Mouse (Mus musculus) macrophage (primary cell): Measurements from ENCODE around the gene Vmn2r75. TPM values are rescaled to one million over a fixed set of nuclear protein-coding genes. Genes with fewer than 3 reads are reported as not detected.
"Not testable (repeated sequence)": the region's sequence is repeated elsewhere in the genome, so short reads cannot be mapped to it uniquely, and the experiment has no call there.

Source experiments
- H3K27ac ChIP-seq: fragments of 350-480 bp; formaldehyde crosslinking; 2 replicates; pipeline ENCODE4 v1.9.0; 2021
- H3K36me3 ChIP-seq: fragments of 350-480 bp; formaldehyde crosslinking; 2 replicates; pipeline ENCODE4 v1.9.0; 2021; ENCODE audit errors: inconsistent target
- H3K4me3 ChIP-seq: fragments of 350-480 bp; formaldehyde crosslinking; 2 replicates; pipeline ENCODE4 v1.9.0; 2021; ENCODE audit errors: inconsistent target
- H3K79me2 ChIP-seq: fragments of 350-480 bp; formaldehyde crosslinking; 2 replicates; pipeline ENCODE4 v1.9.0; 2021; ENCODE audit errors: inconsistent target
- WGBS: methylation state at CpG from one replicate; pipeline ENCODE4 v1.1.7; 2026; ENCODE audit warnings: inconsistent platforms; ENCODE audit not compliant: missing documents; 5-methylcytosine and 5-hydroxymethylcytosine counted together
- polyA plus RNA-seq: library from polyadenylated mRNA; stranded (reverse); fragments of 250-400 nt; gene quantifications from 3 replicates; pipeline ENCODE4 v1.2.4, GENCODE M21; 2018; ENCODE audit warnings: inconsistent platforms
- total RNA-seq, 78 experiments: library from RNA; depleted of rRNA; stranded (reverse); fragments of 250-400 nt; gene quantifications; 1 replicate in 9 of 78; 2 replicates in 24 of 78; 3 replicates in 43 of 78; 4 replicates in 2 of 78; pipeline ENCODE4 v1.2.4; 2018; ENCODE audit warnings: inconsistent platforms in 56 of 78

Gene Vmn2r75
- total RNA-seq (2018; cell fraction: chromatin; rRNA removed) = not detected
- total RNA-seq (2018; cell fraction: cytosol; rRNA removed) = not detected
- not detected for total RNA-seq (2018; cell fraction: nucleus; rRNA removed)
- polyA plus RNA-seq = not detected in 3 replicates

DNA sequence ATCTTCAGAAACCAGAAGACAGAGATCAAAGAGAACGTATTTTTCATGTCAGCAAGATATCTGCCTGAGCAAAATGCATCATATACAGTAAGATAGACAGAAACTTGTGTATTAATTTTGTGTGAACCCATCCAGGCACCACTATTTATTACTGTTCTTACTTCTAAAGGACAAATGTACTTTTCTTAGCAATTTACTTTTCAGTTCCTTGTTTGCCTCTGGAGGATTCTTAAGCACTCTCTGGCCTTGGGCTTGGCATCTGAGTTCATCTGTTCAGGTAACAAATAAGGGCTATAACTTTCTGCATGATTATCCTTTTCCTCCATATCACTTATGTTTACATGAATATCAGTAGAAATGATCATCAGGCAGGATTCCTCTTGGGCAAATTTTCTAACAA, at the start of gene Vmn2r75:
Gene Vmn2r75 (minus strand): TSS at position 101 of the 400 bp plus-strand sequence.
- not testable (repeated sequence) for H3K36me3 ChIP-seq, H3K27ac ChIP-seq, H3K79me2 ChIP-seq, H3K4me3 ChIP-seq
- 67% methylated on average over 1 of the region's 1 CpGs for WGBS

DNA sequence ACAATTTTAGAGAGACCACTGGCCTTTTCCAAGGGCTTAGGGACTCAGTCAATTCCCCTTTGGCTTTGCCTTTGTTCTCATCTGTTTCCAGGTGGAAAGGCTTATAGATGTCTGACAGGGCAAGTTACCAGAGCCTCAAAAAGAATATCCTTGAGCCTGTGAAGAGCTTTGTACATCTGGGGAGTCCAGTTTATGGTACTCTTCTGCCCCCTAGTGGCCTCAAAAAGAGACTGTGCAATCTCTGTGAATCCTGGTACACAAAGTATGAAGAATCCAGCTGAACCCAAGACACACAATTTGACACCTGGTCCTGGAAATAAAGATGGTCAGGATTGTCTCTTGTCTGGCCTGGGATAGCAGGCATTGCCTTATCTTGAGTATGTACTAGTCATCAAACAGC, 39.8 kb upstream of the Vmn2r75 start:
- H3K36me3 ChIP-seq = no peaks in the 10 kb centered on the region
- H3K4me3 ChIP-seq = no peak overlapping the region
- H3K79me2 ChIP-seq = no peaks in the 10 kb centered on the region
- no peak overlapping the region for H3K27ac ChIP-seq

Other genes starting within 250 kb of the Vmn2r75 start
- gene Vmn2r74, start 210.1 kb downstream of the Vmn2r75 start, polyA plus RNA-seq = not detected in 3 replicates
- gene Vmn2r76, start 74.5 kb upstream of the Vmn2r75 start, polyA plus RNA-seq = not detected in 3 replicates
- gene Olfr310, start 105.4 kb upstream of the Vmn2r75 start, polyA plus RNA-seq = not detected in 3 replicates
- not detected in 3 replicates for gene Olfr309, start 141.9 kb upstream of the Vmn2r75 start, polyA plus RNA-seq
- gene Olfr308, start 153.9 kb upstream of the Vmn2r75 start, polyA plus RNA-seq = not detected in 3 replicates
- not detected in 3 replicates for gene Olfr307, start 165.8 kb upstream of the Vmn2r75 start, polyA plus RNA-seq
- not detected in 3 replicates for gene Olfr305, start 195.2 kb upstream of the Vmn2r75 start, polyA plus RNA-seq
- gene Olfr304, start 214.9 kb upstream of the Vmn2r75 start, polyA plus RNA-seq = not detected in 3 replicates
- gene Olfr303, start 226.0 kb upstream of the Vmn2r75 start, polyA plus RNA-seq = not detected in 3 replicates
- not detected in 3 replicates for gene Olfr301, start 232.1 kb upstream of the Vmn2r75 start, polyA plus RNA-seq